Mouse (Mus musculus): ENCODE measurements at regions not wholly inside any gene's neighbourhood (a gene's known extent, or its start where the extent isn't known, plus 50 kb on each side); places are given as distances from the start of the nearest gene placed in this dataset.

GRCm38 (mm10) chr13:94708786-94709185 is 79.9 kb upstream of the Tbca start:
- DNase-seq: no peak

- peak; percentile 23 for DNase-seq
Observed at GRCm38 (mm10) chr13:94709691-94710573, 78.8 kb upstream of the Tbca start.

- DNase-seq: no peak
Observed at GRCm38 (mm10) chr13:94710574-94711172, 78.0 kb upstream of the Tbca start.

- no peak for DNase-seq
Observed at GRCm38 (mm10) chr13:94713451-94713850, 75.3 kb upstream of the Tbca start.

- DNase-seq: no peak
Observed at GRCm38 (mm10) chr13:94721625-94722024, 67.1 kb upstream of the Tbca start.
